Mouse (Mus musculus) cerebellum, adult 2 months (tissue): ENCODE results near the gene C1qtnf1. TPM values are rescaled to one million over a fixed set of nuclear protein-coding genes. Genes with fewer than 3 reads are reported as not detected.

ENCODE experiments used
- DNase-seq, 2 experiments: peaks; one replicate each; pipeline ENCODE4 v3.0.0; 2021
- H3K27ac ChIP-seq: fragments of 200-500 bp; 2 replicates; pipeline ENCODE4 v1.5.1; 2012; ENCODE audit warnings: low read length, control low read depth, inconsistent platforms; ENCODE audit not compliant: insufficient read depth
- H3K27me3 ChIP-seq: fragments of 200-500 bp; 2 replicates; pipeline ENCODE4 v1.6.1; 2012; ENCODE audit warnings: inconsistent platforms, mild to moderate bottlenecking, low read length, moderate library complexity; ENCODE audit not compliant: control insufficient read depth, insufficient read depth
- H3K4me1 ChIP-seq: fragments of 200-500 bp; 2 replicates; pipeline ENCODE4 v1.6.1; 2011; ENCODE audit warnings: low read length; ENCODE audit not compliant: control insufficient read depth, insufficient read depth
- H3K4me3 ChIP-seq: fragments of 200-500 bp; replicated peaks from 2 replicates; pipeline ENCODE3; 2011; ENCODE audit warnings: mild to moderate bottlenecking, low read depth, low read length, control low read depth; ENCODE audit not compliant: insufficient read depth
- CTCF ChIP-seq: fragments of 200-500 bp; IDR thresholded peaks from 2 replicates; pipeline ENCODE4 v1.5.1; 2011; ENCODE audit warnings: low read depth, mild to moderate bottlenecking, control low read depth, low read length, moderate library complexity, borderline replicate concordance; ENCODE audit not compliant: insufficient read depth
- POLR2A ChIP-seq: fragments of 200-500 bp; IDR thresholded peaks from 2 replicates; pipeline ENCODE4 v1.6.1; 2011; ENCODE audit warnings: low read length, control low read depth, borderline replicate concordance; ENCODE audit not compliant: insufficient read depth
- WGBS: fragments of 180-500 bp; shearing (Covaris S2); methylation state at CpG from one replicate; pipeline ENCODE4 v1.1.7; 2018; 5-methylcytosine and 5-hydroxymethylcytosine counted together
- polyA plus RNA-seq: library from polyadenylated mRNA; depleted of rRNA; stranded (reverse); fragments of >200 nt; gene quantifications from 2 replicates; pipeline ENCODE4 v1.2.3, GENCODE M21; 2012

Gene C1qtnf1
- polyA plus RNA-seq, 1 experiment: 1.5 TPM

DNA sequence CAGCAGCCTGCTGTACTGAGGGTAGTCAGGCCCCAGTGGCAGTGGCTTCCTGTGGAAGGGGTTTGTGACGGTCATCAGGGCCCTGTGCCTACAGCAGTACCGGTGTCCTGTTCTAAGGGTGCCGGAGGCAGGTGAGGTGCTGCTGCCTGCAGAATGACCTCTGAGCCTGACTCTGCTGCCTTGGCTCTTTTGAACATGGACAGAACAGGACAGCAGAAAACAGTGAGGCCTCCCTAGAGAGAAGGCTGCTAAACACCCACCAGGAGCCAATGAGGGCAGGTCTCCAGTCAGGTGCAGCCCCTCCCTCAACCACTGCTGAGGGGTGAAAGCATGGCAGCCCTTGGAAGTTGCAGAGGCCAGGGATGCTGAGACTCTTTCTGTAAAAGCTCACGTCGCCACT lies 21.5 kb upstream of the C1qtnf1 start:
- no peak overlapping the region for H3K4me3 ChIP-seq
- H3K4me1 ChIP-seq: peaks cover 23% of the 10 kb centered on the region
- TF ChIP-seq POLR2A (no peak), CTCF (no peak)
- DNase-seq: peak in 1 of 2 experiments; percentile 8
- no peaks in the 10 kb centered on the region for H3K27me3 ChIP-seq
- WGBS: 99% methylated on average over 5 of the region's 5 CpGs
- H3K27ac ChIP-seq: no peak overlapping the region

- no peak overlapping the region for H3K4me3 ChIP-seq
- DNase-seq: peak in 1 of 2 experiments; percentile 41
- H3K4me1 ChIP-seq: peaks cover 25% of the 10 kb centered on the region
- no peak overlapping the region for H3K27ac ChIP-seq
- 90% methylated on average over 23 of the region's 23 CpGs for WGBS
- H3K27me3 ChIP-seq: no peaks in the 10 kb centered on the region
- TF ChIP-seq POLR2A (no peak), CTCF (no peak)
Measured at GRCm38 (mm10) chr11:118407318-118407910, 20.6 kb upstream of the C1qtnf1 start.

DNA sequence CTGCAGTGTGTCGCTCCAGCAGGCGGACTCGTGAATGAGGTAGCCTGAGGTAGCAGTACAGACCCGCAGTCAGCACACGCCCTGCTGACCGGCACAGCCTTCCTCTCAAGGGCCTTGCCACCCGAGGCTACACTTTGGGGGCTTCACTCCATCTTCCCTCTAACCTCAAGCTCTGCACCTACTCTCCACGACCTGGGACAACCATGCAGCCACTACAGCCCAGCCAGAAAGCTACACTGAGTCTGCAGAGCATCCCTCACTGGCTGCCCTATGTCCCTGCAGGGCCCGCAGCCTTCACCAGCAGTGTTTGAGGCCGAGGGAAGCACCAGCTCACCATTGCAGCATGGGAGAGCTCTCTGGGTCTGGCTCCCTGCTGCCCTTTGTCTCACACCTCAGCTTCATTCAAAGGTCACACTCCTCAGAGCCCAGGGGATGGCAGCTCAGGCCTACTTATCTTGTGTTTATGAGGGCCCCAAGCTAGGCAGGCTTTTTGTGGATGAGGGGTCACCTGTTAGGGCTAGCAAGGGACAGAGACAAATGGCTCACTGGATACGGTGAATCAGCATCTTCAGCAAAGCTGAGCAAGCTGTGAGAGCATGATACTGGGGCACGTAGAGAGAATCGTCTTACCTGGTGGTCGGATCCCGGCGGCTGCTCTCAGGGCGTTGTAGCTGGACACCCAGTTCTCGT lies 19.8 kb upstream of the C1qtnf1 start:
- Histone ChIP-seq H3K4me1 (peaks cover 31% of the 10 kb centered on the region), H3K27me3 (no peaks in the 10 kb centered on the region), H3K27ac (no peak overlapping the region), H3K4me3 (no peak overlapping the region)
- 88% methylated on average over 18 of the region's 18 CpGs for WGBS
- peak in 1 of 2 experiments; percentile 7 for DNase-seq
- TF ChIP-seq POLR2A: no peak
- TF ChIP-seq CTCF: no peak

GRCm38 (mm10) chr11:118409106-118410072 lies 18.6 kb upstream of the C1qtnf1 start:
- Histone ChIP-seq H3K4me1 (peaks cover 33% of the 10 kb centered on the region), H3K27ac (no peak overlapping the region), H3K4me3 (no peak overlapping the region), H3K27me3 (no peaks in the 10 kb centered on the region)
- TF ChIP-seq POLR2A: no peak
- WGBS: 91% methylated on average over 12 of the region's 12 CpGs
- no peak for DNase-seq

DNA sequence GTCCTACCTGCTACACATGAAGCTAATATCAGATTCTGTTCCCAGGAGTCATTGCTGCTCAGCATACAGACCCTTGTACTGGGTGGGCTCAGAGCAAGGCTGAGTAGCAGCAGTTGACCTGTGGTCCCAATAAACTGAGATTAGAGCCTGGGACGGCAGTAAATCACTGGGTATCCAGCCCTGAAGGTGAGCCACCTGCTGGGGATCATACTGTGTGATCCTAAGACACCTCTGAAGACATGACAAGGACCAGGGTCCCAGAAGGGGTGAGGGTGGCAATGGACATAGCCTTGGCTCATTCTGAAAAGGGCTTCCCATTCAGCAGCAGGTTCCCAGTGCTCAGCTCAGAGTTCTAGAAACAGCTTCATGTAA lies 17.9 kb upstream of the C1qtnf1 start:
- no peak overlapping the region for H3K4me3 ChIP-seq
- peaks cover 35% of the 10 kb centered on the region for H3K4me1 ChIP-seq
- H3K27ac ChIP-seq: no peak overlapping the region
- TF ChIP-seq CTCF (no peak), POLR2A (no peak)
- no peak for DNase-seq
- no peaks in the 10 kb centered on the region for H3K27me3 ChIP-seq
- WGBS: 79% methylated on average over 1 of the region's 1 CpGs

DNA sequence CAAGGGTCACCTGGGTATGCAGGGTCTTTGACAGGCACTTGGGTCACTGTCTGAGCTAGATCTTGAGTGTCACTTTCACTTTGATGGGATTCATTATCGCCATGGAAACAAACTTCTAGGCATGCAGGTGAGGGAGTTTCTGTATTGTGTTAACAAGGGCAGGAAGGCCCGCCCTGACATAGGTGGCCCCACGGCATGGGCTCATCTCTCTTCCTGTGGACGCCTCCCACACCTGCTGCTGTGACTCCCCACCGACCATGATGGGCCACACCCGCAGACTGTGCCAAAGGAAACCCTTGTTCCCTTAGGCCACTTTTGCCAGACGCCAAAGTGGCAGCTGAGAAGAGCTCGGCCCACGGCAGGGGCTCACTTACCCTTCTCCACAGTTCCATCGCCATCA lies 17.5 kb upstream of the C1qtnf1 start:
- Histone ChIP-seq H3K27ac (no peak overlapping the region), H3K4me3 (no peak overlapping the region), H3K4me1 (peaks cover 38% of the 10 kb centered on the region), H3K27me3 (no peaks in the 10 kb centered on the region)
- no peak for DNase-seq
- WGBS: 75% methylated on average over 10 of the region's 10 CpGs
- TF ChIP-seq POLR2A (no peak), CTCF (no peak)

DNA sequence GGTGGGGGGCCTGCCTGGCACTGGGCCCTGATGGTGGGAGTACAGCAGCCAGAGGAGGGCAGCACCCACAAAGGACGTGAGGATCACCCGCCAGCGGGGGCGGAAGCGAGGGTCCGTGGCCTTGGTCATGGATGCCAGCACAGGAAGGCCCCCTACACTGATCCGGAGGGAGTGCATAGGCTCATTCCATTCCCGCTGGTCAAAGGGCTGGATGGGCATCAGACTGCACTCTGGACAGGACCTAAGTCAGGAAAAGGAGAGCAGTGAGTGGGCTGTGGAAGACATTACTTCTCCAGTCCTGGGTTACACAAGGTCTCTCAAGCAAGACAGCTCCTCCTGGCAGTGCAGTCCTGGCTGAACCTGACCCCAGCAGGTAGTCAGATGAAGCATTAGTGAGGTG lies 16.7 kb upstream of the C1qtnf1 start:
- Histone ChIP-seq H3K4me1 (peaks cover 46% of the 10 kb centered on the region), H3K27ac (no peak overlapping the region), H3K27me3 (no peaks in the 10 kb centered on the region), H3K4me3 (no peak overlapping the region)
- DNase-seq: no peak
- 82% methylated on average over 8 of the region's 8 CpGs for WGBS
- TF ChIP-seq CTCF (no peak), POLR2A (no peak)
